Mouse (Mus musculus) megakaryocyte, embryonic 14.5 days (primary cell): ENCODE measurements around the gene Rab5a.

ENCODE experiments used
- FLI1 ChIP-seq: IDR thresholded peaks from 2 replicates; pipeline ENCODE4 v1.6.1; 2012; ENCODE audit warnings: low read length, inconsistent platforms, mixed read lengths
- GATA1 ChIP-seq: IDR thresholded peaks from 3 replicates; pipeline ENCODE4 v1.6.1; 2012; ENCODE audit warnings: mixed read lengths, low read length, inconsistent platforms, borderline replicate concordance

GRCm38 (mm10) chr17:53512311-53512951, 33.4 kb downstream of the Rab5a start:
- no peak for TF ChIP-seq FLI1
- TF ChIP-seq GATA1 = no peak
